Mouse (Mus musculus) liver, adult 10 weeks (tissue): ENCODE data around the gene Reg4. TPM values are rescaled to one million over a fixed set of nuclear protein-coding genes. Genes with fewer than 3 reads are reported as not detected.

Source experiments
- polyA plus RNA-seq: library from polyadenylated mRNA; stranded (reverse); fragments of 350-450 nt; fragmentation: Illumina TruSeq; extraction: RNeasy Lipid Tissue Mini Kit (QIAGEN cat#74804); gene quantifications from one replicate; pipeline ENCODE4 v1.2.3, GENCODE M21; 2014; ENCODE audit warnings: low read depth, low replicate concordance

Gene Reg4
- not detected for polyA plus RNA-seq

DNA sequence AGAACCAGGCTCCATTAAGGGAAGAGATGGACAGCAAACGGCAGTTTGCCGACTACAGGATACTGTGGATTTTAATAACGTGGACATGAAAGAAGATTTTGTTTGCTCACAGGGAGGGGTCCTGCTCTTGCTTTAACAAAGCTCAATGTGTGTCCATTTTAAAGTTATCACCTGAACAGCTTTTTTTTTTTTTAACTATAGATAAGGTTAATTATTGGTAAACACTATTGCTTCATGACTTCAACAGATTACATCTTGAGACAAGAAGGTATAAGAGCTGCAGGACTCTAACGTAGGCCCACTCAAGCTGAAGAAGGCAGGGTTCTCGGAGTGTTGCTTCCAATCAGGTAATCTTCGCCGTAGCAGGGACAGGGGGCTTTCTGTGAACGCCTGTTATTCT lies at the start of gene Reg4:
TSS of gene Reg4 (plus strand) at position 301 of the 400 bp plus-strand sequence.

DNA sequence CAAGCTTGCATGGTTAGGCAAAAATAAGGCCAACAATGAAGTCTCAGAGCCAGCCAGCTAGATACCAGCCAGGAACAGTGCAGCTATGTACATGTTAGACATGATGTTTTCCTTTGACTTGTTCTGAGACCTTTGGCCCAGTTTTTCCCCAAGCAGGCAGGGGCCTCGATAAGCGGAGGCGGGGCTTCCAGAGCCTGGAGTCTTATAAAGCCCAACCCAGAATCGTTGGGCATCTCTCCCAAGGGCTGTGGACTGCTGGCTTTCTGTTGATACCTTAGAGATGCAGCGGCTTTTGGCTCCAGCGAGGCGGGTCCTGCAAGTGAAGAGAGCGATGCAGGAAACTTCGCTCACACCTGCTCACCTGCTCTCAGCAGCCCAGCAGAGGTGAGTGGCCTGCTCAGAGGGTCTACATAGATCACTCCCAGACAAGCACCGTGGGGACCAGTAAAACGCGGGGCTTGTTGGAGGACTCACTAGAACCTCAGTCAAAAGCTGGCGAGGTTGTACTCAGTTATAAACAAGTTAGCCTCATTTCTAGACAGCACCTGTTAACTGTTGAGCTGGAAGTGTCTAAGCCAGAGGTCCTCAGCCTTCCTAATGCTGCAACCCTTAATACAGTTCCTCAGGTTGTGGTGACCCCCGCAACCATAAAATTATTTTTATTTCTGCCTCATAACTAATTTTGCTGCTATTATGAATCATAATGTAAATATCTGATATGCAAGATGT lies 58.4 kb downstream of the Reg4 start, which contains the start of gene Hmgcs2:
TSS of gene Hmgcs2 (plus strand) at position 232 of the 729 bp plus-strand sequence.

Other genes starting within 250 kb of the Reg4 start
- gene Notch2, start 208.6 kb upstream of the Reg4 start, polyA plus RNA-seq, result 5.5 TPM
- not detected for gene Adam30, start 61.5 kb upstream of the Reg4 start, polyA plus RNA-seq
- 809 TPM for gene Hmgcs2, start 58.3 kb downstream of the Reg4 start, polyA plus RNA-seq
- not detected for gene Phgdh, start 117.8 kb downstream of the Reg4 start, polyA plus RNA-seq
- gene Zfp697, start 160.3 kb downstream of the Reg4 start, polyA plus RNA-seq, result 1.0 TPM
- not detected for gene Gm4450, start 235.0 kb downstream of the Reg4 start, polyA plus RNA-seq